Mouse (Mus musculus): ENCODE measurements around the gene Ssh1. TPM values are rescaled to one million over a fixed set of nuclear protein-coding genes. Genes with fewer than 3 reads are reported as not detected.

The Ssh1 gene
- polyA plus RNA-seq, 1 experiment from 2014 or later, result 19.4 TPM

DNA sequence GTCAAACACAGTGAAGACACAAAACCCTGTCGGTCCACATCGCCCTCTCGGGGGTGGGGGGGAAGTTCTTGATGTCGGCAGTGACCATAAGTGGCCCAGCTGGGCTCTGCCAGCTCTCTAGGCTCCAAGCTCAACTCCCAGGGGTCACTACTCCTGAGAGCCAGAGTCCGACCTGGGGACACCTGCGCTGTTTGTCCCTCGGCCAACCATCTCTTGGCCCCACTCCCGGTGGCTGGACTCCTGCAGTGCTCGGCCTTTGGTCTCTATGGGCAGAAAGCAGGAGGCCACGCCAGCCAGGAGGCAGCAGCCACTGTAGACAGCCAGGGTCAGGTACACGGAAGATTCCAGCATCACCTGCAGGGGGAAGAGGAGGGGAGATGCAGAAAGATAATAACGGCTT lies 34.4 kb upstream of the Ssh1 start:
- Histone ChIP-seq H3K4me2 (ENCODE audit: low read length) (no peak overlapping the region), H3K9ac (ENCODE audit: low read length) (no peak overlapping the region), H3K4me3 (ENCODE audit: low read depth, low read length) (no peak overlapping the region), H3K27me3 (replicated peaks; ENCODE audit: control insufficient read depth, insufficient read depth, low read length) (no peaks in the 10 kb centered on the region), H3K4me1 (replicated peaks; ENCODE audit: control insufficient read depth, insufficient read depth, low read length) (peaks cover 8% of the 10 kb centered on the region; the same call in 1 of the 2 replicates), H3K9me3 (ENCODE audit: control insufficient read depth, low read length) (no peaks in the 10 kb centered on the region), H3K36me3 (ENCODE audit: control insufficient read depth, insufficient read depth, low read length) (no peaks in the 10 kb centered on the region), H3K27ac (ENCODE audit: low read depth) (no peak overlapping the region)
- DNase-seq (ENCODE audit: low spot score), result no peak
- WGBS, result 88% methylated on average over 12 of the region's 12 CpGs
- ATAC-seq (replicated peaks; ENCODE audit: low FRiP score, low TSS enrichment, low read depth), result no peak

DNA sequence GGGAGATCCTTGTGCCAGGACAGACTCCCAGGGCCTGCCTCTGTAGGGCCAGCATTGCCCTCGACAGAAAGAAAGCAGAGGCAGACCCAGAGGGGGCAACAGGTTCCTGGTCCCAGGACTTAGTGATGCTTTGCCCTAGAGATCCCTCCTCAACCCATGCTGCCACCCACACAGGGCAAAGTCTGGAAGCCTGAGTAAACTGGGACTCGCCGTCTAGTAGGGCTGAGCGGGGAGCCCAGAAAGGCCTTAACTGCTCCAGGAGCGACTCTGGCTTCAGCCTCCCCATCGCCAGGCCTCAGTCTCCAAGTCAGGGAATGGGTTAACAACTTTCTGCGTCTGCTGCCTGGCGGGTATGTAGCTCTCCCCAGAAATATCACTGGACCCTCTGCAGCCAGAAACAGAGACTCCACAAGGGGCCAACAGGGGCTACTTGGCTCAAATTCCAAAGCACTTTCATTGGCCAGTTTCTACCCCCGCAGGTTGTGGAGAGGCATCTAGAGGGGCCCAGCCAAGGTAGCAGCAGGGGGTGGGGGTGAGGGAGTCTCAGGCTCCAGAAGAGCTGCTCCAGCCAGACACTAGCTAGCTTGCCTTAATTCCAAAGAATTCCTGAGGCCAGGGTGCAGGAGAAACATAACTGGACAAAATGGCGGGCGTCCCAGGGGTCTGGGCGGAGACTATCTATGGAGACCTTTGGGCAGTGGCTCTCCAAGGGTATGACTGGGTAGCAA lies 33.7 kb upstream of the Ssh1 start:
- no peaks in the 10 kb centered on the region for H3K9me3 ChIP-seq (ENCODE audit: control insufficient read depth, low read length)
- H3K4me1 ChIP-seq (replicated peaks; ENCODE audit: control insufficient read depth, insufficient read depth, low read length), result peaks cover 8% of the 10 kb centered on the region; the same call in 1 of the 2 replicates
- H3K27me3 ChIP-seq (replicated peaks; ENCODE audit: control insufficient read depth, insufficient read depth, low read length), result no peaks in the 10 kb centered on the region
- no peak overlapping the region for H3K4me3 ChIP-seq (ENCODE audit: low read depth, low read length)
- H3K36me3 ChIP-seq (ENCODE audit: control insufficient read depth, insufficient read depth, low read length), result no peaks in the 10 kb centered on the region
- DNase-seq (ENCODE audit: low spot score) (no peak), ATAC-seq (replicated peaks; ENCODE audit: low FRiP score, low TSS enrichment, low read depth) (no peak)
- H3K27ac ChIP-seq (ENCODE audit: low read depth), result no peak overlapping the region
- WGBS, result 84% methylated on average over 12 of the region's 12 CpGs
- H3K9ac ChIP-seq (ENCODE audit: low read length), result no peak overlapping the region
- no peak overlapping the region for H3K4me2 ChIP-seq (ENCODE audit: low read length)

DNA sequence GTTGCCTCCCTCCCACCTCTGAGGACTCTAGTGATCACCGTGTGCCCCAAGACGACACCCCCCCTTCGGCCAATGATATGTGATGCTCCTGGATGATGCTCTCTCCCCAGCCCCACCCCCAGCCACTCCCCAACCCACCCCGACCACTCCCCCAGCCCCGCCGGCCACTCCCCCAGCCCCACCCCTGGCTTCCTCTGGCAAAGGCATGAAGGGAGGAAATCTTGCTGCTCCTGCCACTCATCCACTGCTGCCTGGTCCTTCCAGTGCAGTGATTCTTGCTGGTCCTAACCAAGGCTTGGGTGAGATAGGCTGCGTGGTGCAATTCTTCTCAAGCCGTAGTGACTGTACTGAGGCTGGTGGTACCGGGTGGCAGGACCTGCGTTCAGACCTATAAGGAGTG lies 31.2 kb upstream of the Ssh1 start:
- ATAC-seq (replicated peaks; ENCODE audit: low FRiP score, low TSS enrichment, low read depth), result 0 out of 2 replicates have a peak, but pooled peaks have one; percentile 27
- no peak overlapping the region for H3K9ac ChIP-seq (ENCODE audit: low read length)
- no peaks in the 10 kb centered on the region for H3K27me3 ChIP-seq (replicated peaks; ENCODE audit: control insufficient read depth, insufficient read depth, low read length)
- H3K9me3 ChIP-seq (ENCODE audit: control insufficient read depth, low read length), result no peaks in the 10 kb centered on the region
- DNase-seq (ENCODE audit: low spot score), result no peak
- no peak overlapping the region for H3K4me3 ChIP-seq (ENCODE audit: low read depth, low read length)
- WGBS, result 8% methylated on average over 10 of the region's 10 CpGs
- H3K36me3 ChIP-seq (ENCODE audit: control insufficient read depth, insufficient read depth, low read length), result no peaks in the 10 kb centered on the region
- H3K27ac ChIP-seq (ENCODE audit: low read depth), result no peak overlapping the region
- H3K4me1 ChIP-seq (replicated peaks; ENCODE audit: control insufficient read depth, insufficient read depth, low read length), result peaks cover 8% of the 10 kb centered on the region; the same call in 1 of the 2 replicates
- no peak overlapping the region for H3K4me2 ChIP-seq (ENCODE audit: low read length)

DNA sequence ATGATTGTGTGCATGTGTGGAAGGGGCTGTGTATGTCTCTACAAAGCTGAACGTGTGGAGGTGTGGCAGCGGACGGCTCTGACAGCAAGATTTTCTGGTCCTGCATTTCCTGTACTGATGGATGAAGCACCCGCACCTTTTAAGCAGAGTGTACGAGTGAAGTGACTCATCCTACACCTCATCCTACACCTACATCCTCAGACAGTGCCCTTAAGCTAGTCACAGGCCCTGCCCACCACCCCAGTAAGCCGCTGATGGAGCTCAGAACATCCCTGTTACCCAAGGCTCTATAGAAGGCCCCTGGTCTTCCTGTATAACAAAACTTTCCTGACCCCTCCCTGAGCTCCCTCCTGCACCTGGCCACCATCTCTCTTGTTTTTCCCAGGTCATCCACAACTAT lies 30.7 kb upstream of the Ssh1 start:
- ATAC-seq (replicated peaks; ENCODE audit: low FRiP score, low TSS enrichment, low read depth), result no peak
- no peak overlapping the region for H3K9ac ChIP-seq (ENCODE audit: low read length)
- H3K9me3 ChIP-seq (ENCODE audit: control insufficient read depth, low read length), result no peaks in the 10 kb centered on the region
- no peaks in the 10 kb centered on the region for H3K36me3 ChIP-seq (ENCODE audit: control insufficient read depth, insufficient read depth, low read length)
- no peak overlapping the region for H3K4me3 ChIP-seq (ENCODE audit: low read depth, low read length)
- H3K27ac ChIP-seq (ENCODE audit: low read depth), result no peak overlapping the region
- peaks cover 8% of the 10 kb centered on the region; the same call in 1 of the 2 replicates for H3K4me1 ChIP-seq (replicated peaks; ENCODE audit: control insufficient read depth, insufficient read depth, low read length)
- 57% methylated on average over 6 of the region's 6 CpGs for WGBS
- no peak for DNase-seq (ENCODE audit: low spot score)
- H3K27me3 ChIP-seq (replicated peaks; ENCODE audit: control insufficient read depth, insufficient read depth, low read length), result no peaks in the 10 kb centered on the region
- H3K4me2 ChIP-seq (ENCODE audit: low read length), result no peak overlapping the region

DNA sequence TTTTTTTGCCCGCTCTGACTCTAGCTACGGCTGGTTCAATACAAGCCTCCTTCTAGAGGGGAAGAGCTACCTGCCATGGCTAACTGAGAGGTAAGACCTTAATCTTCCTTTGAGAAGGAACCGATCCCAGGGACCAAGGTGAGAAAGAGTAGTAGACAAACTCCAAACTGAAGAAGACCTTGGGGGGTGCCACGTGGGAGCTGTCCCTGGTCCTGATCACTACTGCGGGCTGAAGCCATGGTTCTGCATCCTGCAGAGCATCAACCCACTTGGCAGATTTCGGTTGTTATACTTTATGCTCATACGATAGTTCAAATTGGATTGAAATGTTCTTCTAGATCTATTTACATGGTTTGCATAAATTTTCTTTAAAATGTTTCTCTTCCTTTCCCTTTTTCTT lies 21.4 kb upstream of the Ssh1 start:
- Histone ChIP-seq H3K27me3 (replicated peaks; ENCODE audit: control insufficient read depth, insufficient read depth, low read length) (no peaks in the 10 kb centered on the region), H3K9ac (ENCODE audit: low read length) (no peak overlapping the region), H3K4me2 (ENCODE audit: low read length) (no peak overlapping the region), H3K4me3 (ENCODE audit: low read depth, low read length) (no peak overlapping the region), H3K27ac (ENCODE audit: low read depth) (no peak overlapping the region), H3K4me1 (replicated peaks; ENCODE audit: control insufficient read depth, insufficient read depth, low read length) (no peaks in the 10 kb centered on the region), H3K9me3 (ENCODE audit: control insufficient read depth, low read length) (no peaks in the 10 kb centered on the region), H3K36me3 (ENCODE audit: control insufficient read depth, insufficient read depth, low read length) (no peaks in the 10 kb centered on the region)
- WGBS, result 69% methylated on average over 7 of the region's 7 CpGs
- no peak for ATAC-seq (replicated peaks; ENCODE audit: low FRiP score, low TSS enrichment, low read depth)
- peak; percentile 74 for DNase-seq (ENCODE audit: low spot score)

DNA sequence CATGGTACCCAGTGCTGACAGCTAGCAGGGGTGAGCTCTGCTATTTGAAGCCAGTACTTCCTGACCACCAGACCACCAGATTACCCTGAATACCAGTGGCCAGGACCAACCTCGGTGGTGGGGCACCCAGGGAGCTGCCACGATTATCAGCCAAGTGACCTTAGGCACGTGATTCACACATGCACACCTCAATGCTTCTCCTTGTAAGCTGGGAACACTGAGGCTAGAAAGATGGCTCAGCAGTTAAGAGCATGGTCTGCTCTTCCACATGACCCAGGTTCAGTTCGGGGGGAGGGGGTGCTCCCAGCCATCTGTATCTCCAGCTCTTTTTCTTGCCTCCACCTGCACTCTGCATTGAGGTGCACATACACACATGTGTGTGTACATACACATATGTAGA lies 15.4 kb upstream of the Ssh1 start:
- DNase-seq (ENCODE audit: low spot score) (no peak), ATAC-seq (replicated peaks; ENCODE audit: low FRiP score, low TSS enrichment, low read depth) (no peak)
- Histone ChIP-seq H3K27me3 (replicated peaks; ENCODE audit: control insufficient read depth, insufficient read depth, low read length) (no peaks in the 10 kb centered on the region), H3K4me2 (ENCODE audit: low read length) (no peak overlapping the region), H3K9ac (ENCODE audit: low read length) (no peak overlapping the region), H3K4me3 (ENCODE audit: low read depth, low read length) (no peak overlapping the region), H3K4me1 (replicated peaks; ENCODE audit: control insufficient read depth, insufficient read depth, low read length) (no peaks in the 10 kb centered on the region), H3K9me3 (ENCODE audit: control insufficient read depth, low read length) (no peaks in the 10 kb centered on the region), H3K27ac (ENCODE audit: low read depth) (no peak overlapping the region), H3K36me3 (ENCODE audit: control insufficient read depth, insufficient read depth, low read length) (no peaks in the 10 kb centered on the region)
- whole genome bisulfite sequencing, result 71% methylated on average over 4 of the region's 4 CpGs

DNA sequence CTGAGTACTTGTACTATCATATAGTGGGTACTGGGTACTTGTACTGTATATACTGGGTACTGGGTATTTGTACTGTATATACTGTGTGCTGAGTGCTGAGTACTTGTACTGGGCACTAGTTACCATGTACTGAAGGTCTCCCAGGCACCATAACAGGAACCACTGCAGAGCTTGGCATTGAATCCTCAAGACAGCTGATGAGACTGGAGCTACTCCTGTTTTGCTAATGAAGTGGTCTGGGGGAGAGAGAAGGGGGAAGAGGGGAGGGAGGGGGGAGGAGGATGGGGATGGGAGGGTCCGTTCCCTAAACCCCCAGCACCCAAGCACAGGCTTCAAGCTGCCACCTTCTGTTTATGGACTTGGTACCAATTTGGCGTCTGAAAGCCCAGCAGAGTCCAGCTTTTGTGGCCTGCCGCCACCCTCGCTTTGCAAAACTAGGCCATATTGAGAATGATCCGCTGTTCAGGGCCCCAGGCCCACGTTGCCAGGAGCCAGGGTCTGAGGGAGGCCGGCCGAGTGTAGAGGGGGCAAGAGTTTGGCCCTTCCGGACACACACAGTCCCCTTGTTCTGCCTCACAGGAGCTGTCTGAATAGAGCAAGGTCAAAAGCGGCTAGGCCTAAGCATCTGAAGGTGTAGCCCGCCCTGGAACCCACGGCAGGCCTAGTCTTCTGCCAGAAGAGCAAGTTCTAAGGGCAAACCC lies 14.2 kb upstream of the Ssh1 start:
- Histone ChIP-seq H3K27ac (ENCODE audit: low read depth) (no peak overlapping the region), H3K9me3 (ENCODE audit: control insufficient read depth, low read length) (no peaks in the 10 kb centered on the region), H3K36me3 (ENCODE audit: control insufficient read depth, insufficient read depth, low read length) (no peaks in the 10 kb centered on the region), H3K27me3 (replicated peaks; ENCODE audit: control insufficient read depth, insufficient read depth, low read length) (no peaks in the 10 kb centered on the region), H3K9ac (ENCODE audit: low read length) (no peak overlapping the region), H3K4me1 (replicated peaks; ENCODE audit: control insufficient read depth, insufficient read depth, low read length) (no peaks in the 10 kb centered on the region), H3K4me2 (ENCODE audit: low read length) (no peak overlapping the region), H3K4me3 (ENCODE audit: low read depth, low read length) (no peak overlapping the region)
- ATAC-seq (replicated peaks; ENCODE audit: low FRiP score, low TSS enrichment, low read depth), result no peak
- WGBS, result 83% methylated on average over 12 of the region's 12 CpGs
- no peak for DNase-seq (ENCODE audit: low spot score)

DNA sequence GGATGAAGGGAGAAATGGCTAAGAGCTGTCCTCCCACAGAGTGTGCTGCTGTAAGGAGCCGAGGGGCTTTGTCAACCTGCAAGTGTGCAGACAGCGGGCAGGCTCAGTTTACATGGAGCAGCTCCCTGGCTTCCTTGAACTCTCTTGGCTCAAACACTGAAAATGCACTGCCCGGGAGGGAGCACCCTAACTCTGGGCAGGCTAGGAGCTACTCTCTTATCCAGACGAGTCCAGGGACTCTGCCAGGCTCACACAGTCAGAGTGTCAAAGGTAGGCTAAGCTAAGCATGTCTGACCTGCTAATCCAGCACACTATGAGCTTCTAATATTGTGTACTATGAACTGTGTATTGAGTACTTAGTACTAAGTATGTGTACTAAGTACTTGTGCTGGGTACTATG lies 13.3 kb upstream of the Ssh1 start:
- no peaks in the 10 kb centered on the region for H3K4me1 ChIP-seq (replicated peaks; ENCODE audit: control insufficient read depth, insufficient read depth, low read length)
- no peaks in the 10 kb centered on the region for H3K27me3 ChIP-seq (replicated peaks; ENCODE audit: control insufficient read depth, insufficient read depth, low read length)
- 69% methylated on average over 4 of the region's 4 CpGs for WGBS
- H3K9me3 ChIP-seq (ENCODE audit: control insufficient read depth, low read length), result no peaks in the 10 kb centered on the region
- no peak overlapping the region for H3K27ac ChIP-seq (ENCODE audit: low read depth)
- no peak overlapping the region for H3K9ac ChIP-seq (ENCODE audit: low read length)
- H3K4me2 ChIP-seq (ENCODE audit: low read length), result no peak overlapping the region
- ATAC-seq (replicated peaks; ENCODE audit: low FRiP score, low TSS enrichment, low read depth) (no peak), DNase-seq (ENCODE audit: low spot score) (no peak)
- no peak overlapping the region for H3K4me3 ChIP-seq (ENCODE audit: low read depth, low read length)
- H3K36me3 ChIP-seq (ENCODE audit: control insufficient read depth, insufficient read depth, low read length), result no peaks in the 10 kb centered on the region

DNA sequence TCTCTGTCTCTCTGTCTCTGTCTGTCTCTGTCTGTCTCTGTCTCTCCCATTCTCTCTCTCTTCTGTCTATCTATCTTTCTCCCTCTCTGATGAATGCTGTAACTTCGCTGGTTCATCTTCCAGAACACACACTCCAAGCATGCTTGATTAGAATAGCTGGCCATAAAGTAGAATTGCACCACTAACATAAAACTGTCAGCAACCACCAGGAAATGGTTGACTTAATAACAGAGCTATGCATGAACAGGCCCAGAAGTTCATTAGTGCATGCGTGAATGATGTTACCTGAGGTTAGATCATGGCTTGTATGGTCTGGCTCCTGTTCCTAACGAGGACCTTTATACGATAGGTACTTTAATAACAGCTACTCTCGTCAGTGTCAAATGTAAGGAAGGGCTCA lies 11.4 kb upstream of the Ssh1 start:
- H3K4me2 ChIP-seq (ENCODE audit: low read length), result no peak overlapping the region
- no peak overlapping the region for H3K9ac ChIP-seq (ENCODE audit: low read length)
- ATAC-seq (replicated peaks; ENCODE audit: low FRiP score, low TSS enrichment, low read depth) (no peak; the same call in 1 of the 2 replicates), DNase-seq (ENCODE audit: low spot score) (no peak)
- no peak overlapping the region for H3K27ac ChIP-seq (ENCODE audit: low read depth)
- no peaks in the 10 kb centered on the region for H3K4me1 ChIP-seq (replicated peaks; ENCODE audit: control insufficient read depth, insufficient read depth, low read length)
- 50% methylated on average over 5 of the region's 5 CpGs for WGBS
- H3K4me3 ChIP-seq (ENCODE audit: low read depth, low read length), result no peak overlapping the region
- no peaks in the 10 kb centered on the region for H3K9me3 ChIP-seq (ENCODE audit: control insufficient read depth, low read length)
- no peaks in the 10 kb centered on the region for H3K36me3 ChIP-seq (ENCODE audit: control insufficient read depth, insufficient read depth, low read length)
- no peaks in the 10 kb centered on the region for H3K27me3 ChIP-seq (replicated peaks; ENCODE audit: control insufficient read depth, insufficient read depth, low read length)
